Mouse (Mus musculus) heart, postnatal 4 days (tissue): Measurements from ENCODE around the gene Lypd4. TPM values are rescaled to one million over a fixed set of nuclear protein-coding genes. Genes with fewer than 3 reads are reported as not detected.
"Not testable (repeated sequence)": the region's sequence is repeated elsewhere in the genome, so short reads cannot be mapped to it uniquely, and the experiment has no call there.

Source experiments
- DNase-seq: peaks from one replicate; pipeline ENCODE4 v3.0.0; 2021
- total RNA-seq, 2 experiments: library from RNA; stranded (reverse); gene quantifications; 2 replicates each; pipeline ENCODE4 v1.2.3; 2021

The Lypd4 gene
- not detected for total RNA-seq

- DNase-seq = no peak
Observed at GRCm38 (mm10) chr7:24869532-24870165, at the start of gene Lypd4, which contains the start of gene Dmrtc2. Gene Lypd4 (minus strand): TSS chr7:24869941. Gene Dmrtc2 (plus strand): TSS chr7:24870057.

- no peak for DNase-seq
Observed at GRCm38 (mm10) chr7:24918763-24919323, 49.1 kb upstream of the Lypd4 start.

DNA sequence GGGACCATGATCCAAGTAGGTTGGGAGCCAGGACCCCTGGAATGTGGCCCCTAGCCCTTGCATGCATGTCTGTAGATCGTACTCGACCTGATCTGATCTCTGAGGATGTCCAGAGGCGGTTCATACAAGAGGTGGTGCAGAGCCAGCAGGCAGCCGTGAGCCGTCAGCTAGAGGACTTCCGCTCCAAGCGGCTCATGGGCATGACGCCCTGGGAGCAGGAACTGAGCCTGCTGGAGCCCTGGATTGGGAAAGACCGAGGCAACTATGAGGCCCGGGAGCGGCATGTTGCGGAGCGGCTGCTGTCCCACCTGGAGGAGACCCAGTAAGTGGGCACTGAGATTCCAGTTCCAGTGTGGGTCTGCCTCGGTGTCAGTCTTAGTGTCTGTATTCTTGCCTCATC lies 42.7 kb upstream of the Lypd4 start:
- DNase-seq = no peak

GRCm38 (mm10) chr7:24907211-24907748 lies 37.5 kb upstream of the Lypd4 start:
- no peak for DNase-seq

DNA sequence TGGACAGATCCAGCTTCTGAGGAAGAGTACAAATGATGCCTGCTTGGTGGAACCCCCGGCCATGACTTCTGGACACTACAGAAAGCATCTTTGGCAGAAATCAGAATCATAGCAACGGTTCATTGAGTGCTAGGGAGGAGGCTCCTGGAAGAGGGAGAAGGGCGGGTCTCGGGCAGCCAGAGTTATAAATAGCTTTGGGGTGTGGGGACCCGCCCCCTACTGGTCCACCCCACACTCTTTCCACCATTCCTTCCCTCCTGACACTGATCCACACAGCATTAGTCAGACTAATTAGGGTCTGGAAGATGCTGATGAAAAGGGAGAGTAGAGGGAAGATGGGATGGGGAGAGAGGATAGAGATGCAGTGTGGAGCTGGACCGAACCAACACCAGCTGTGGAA lies 36.8 kb upstream of the Lypd4 start:
- no peak for DNase-seq

- peak; percentile 74 for DNase-seq
Observed at GRCm38 (mm10) chr7:24904936-24905335, 35.2 kb upstream of the Lypd4 start.

- peak; percentile 98 for DNase-seq
Observed at GRCm38 (mm10) chr7:24904070-24904483, 34.3 kb upstream of the Lypd4 start.

- DNase-seq = no peak
Observed at GRCm38 (mm10) chr7:24903444-24903825, 33.7 kb upstream of the Lypd4 start.

DNA sequence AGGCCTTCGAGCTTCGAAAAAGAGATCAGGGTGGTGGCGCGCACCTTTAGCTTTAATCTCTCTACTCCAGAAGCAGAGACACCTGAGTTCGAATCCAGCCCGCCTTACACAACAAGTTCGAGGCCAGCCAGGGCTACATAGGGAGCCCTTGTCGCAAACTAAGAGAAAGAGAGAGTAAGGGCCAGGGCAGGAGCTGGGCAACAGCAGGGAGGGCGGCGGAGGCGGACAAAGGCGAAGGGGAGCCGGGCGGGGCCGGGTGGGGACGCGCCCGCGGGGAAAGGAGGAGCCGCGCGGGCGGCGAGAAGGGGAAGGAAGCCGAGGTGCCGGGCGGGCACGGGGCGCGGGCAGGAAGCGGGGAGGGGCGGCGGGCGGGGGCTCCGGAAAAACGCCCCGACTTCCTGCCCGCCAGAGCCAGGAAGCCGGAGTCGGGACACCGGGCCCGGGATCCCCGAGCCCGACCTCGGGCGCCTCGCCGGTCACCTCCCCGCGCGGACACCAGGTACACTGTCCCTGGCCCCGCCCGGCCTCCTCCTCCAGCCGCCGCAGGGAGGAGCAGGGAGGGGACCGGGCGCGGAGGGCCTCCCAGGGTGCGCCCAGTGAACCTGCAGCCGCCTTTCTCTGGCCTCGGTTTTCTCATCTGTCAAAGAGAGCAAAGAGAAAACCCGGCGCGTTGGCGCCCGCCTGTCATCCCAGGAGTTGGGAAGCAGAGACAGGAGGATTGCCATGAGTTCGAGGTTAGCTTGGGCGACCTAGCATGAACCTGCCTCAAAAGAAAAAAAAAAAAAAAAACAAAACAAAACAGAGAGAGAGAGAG lies 33.1 kb upstream of the Lypd4 start, which contains the start of gene Arhgef1:
Gene Arhgef1, plus strand, starts transcription at position 283 of the 814 bp plus-strand sequence.
- peak; percentile 74 for DNase-seq

- no peak for DNase-seq
Observed at GRCm38 (mm10) chr7:24902264-24902629, 32.5 kb upstream of the Lypd4 start.

DNA sequence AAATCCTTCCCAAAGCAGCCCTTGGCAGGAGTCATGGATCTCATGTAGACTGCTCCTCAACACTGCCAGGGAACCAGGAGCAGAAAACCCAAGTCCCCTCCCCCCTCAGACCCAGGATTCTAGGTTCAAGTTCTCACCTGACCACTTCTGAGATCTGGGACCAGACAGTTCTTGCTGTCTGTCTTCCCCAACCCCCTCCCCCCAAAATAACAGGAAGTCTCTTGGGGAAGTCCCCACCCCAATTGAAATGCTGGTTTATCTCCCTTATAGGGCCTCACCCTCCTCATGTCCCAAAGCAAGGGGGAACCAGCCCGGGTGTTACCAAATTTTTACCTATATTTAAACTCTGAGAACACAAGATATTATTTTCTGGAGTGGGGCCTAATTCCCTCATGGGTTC lies 32.1 kb upstream of the Lypd4 start:
- DNase-seq = no peak

- DNase-seq = no peak
Observed at GRCm38 (mm10) chr7:24901114-24901513, 31.4 kb upstream of the Lypd4 start.

DNA sequence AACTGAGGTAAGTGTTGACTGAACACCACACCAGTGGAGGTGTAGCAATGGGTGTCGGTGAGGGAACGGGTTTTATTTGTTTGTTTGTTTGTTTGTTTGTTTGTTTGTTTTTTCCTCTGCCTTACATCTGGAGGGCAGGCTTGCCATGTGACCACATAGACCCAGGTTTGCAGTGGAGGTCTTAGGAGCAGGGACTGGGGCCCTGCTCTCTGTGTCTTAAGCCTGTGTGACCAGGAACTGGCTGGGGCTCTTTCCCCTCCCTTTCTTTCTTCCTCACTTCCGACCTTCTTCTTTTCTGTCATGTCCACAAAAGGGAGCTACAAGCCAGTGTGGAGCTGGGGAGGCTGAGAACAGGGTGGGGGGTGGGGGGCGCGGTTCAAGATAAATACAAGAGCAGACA lies 28.2 kb upstream of the Lypd4 start:
- DNase-seq = no peak

DNA sequence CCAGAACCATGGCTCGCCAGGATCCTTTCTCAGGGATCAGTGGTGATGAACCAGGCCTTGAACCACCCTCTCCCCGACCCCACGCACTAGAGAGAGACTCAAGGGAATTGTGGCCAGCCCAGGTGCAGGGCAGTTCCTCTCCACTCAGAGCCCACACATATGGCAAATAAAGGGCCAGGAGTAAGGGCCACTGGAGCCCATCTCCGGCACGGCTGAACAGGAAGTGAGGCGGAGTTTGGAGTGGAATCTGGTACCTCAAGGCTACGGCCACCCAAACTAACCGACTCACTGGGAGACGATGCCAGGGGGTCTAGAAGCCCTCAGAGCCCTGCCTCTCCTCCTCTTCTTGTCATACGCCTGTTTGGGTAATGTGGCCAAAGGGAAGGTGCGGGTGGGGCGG lies 27.5 kb upstream of the Lypd4 start, which contains the start of gene Cd79a:
Gene Cd79a, plus strand, starts transcription at position 158 of the 400 bp plus-strand sequence.
- no peak for DNase-seq

- no peak for DNase-seq
Observed at GRCm38 (mm10) chr7:24896269-24896668, 26.5 kb upstream of the Lypd4 start.

GRCm38 (mm10) chr7:24895749-24896148 lies 26.0 kb upstream of the Lypd4 start:
- not testable (repeated sequence) for DNase-seq

GRCm38 (mm10) chr7:24892125-24892583 lies 22.4 kb upstream of the Lypd4 start:
- no peak for DNase-seq

- no peak for DNase-seq
Observed at GRCm38 (mm10) chr7:24891241-24892124, 21.7 kb upstream of the Lypd4 start.

- DNase-seq = peak; percentile 78
Observed at GRCm38 (mm10) chr7:24890281-24891216, 20.8 kb upstream of the Lypd4 start.

GRCm38 (mm10) chr7:24889431-24890220 lies 19.9 kb upstream of the Lypd4 start:
- DNase-seq = no peak
